Mouse (Mus musculus): ENCODE measurements around the gene Thap7. TPM values are rescaled to one million over a fixed set of nuclear protein-coding genes. Genes with fewer than 3 reads are reported as not detected.
"Not testable (repeated sequence)": the region's sequence is repeated elsewhere in the genome, so short reads cannot be mapped to it uniquely, and the experiment has no call there.

Thap7 gene
- polyA plus RNA-seq, 1 experiment from 2014 or later: 69.5 TPM

DNA sequence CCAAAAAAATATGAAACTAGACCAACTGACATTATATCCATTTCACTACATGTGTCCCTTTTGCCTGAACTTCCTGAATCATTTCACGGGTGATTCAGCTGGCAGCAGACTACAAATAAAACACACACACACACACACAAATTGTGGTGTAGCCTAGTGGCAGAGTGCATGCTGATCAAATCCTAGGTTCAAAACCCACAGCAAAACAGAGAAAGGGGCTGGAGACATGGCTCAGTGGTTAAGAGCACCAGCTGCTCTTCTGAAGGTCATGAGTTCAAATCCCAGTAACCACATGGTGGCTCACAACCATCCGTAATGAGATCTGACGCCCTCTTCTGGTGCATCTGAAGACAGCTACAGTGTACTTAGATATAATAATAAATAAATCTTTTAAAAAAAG lies 22.9 kb downstream of the Thap7 start:
- Histone ChIP-seq H3K4me3 (replicated peaks) (peak overlapping the region; percentile 83), H3K4me2 (replicated peaks) (peak overlapping the region; percentile 78), H3K9ac (peak overlapping the region; percentile 82; the same call in 1 of the 2 replicates), H3K36me3 (peaks cover 20% of the 10 kb centered on the region), H3K4me1 (peaks cover 14% of the 10 kb centered on the region), H3K27ac (replicated peaks) (peak overlapping the region; percentile 96)
- 24% methylated on average over 3 of the region's 3 CpGs for WGBS
- not testable (repeated sequence) for H3K9me3 ChIP-seq (replicated peaks); ATAC-seq (ENCODE audit: insufficient number of reproducible peaks, low FRiP score, low TSS enrichment, low read depth); H3K27me3 ChIP-seq

- Histone ChIP-seq H3K4me3 (replicated peaks) (no peak overlapping the region), H3K27ac (replicated peaks) (no peak overlapping the region), H3K4me1 (peaks cover 14% of the 10 kb centered on the region), H3K9ac (no peak overlapping the region), H3K9me3 (replicated peaks) (no peaks in the 10 kb centered on the region), H3K4me2 (replicated peaks) (no peak overlapping the region), H3K36me3 (peaks cover 11% of the 10 kb centered on the region; the same call in 1 of the 2 replicates), H3K27me3 (no peaks in the 10 kb centered on the region)
- WGBS: 68% methylated on average over 5 of the region's 5 CpGs
- ATAC-seq (ENCODE audit: insufficient number of reproducible peaks, low FRiP score, low TSS enrichment, low read depth): no peak
These were observed 23.9 kb downstream of the Thap7 start for GRCm38 (mm10) chr16:17507018-17507552.

- H3K4me3 ChIP-seq (replicated peaks): no peak overlapping the region
- no peaks in the 10 kb centered on the region for H3K27me3 ChIP-seq
- H3K36me3 ChIP-seq: no peaks in the 10 kb centered on the region
- 77% methylated on average over 4 of the region's 4 CpGs for WGBS
- H3K4me2 ChIP-seq (replicated peaks): no peak overlapping the region
- H3K9me3 ChIP-seq (replicated peaks): no peaks in the 10 kb centered on the region
- ATAC-seq (ENCODE audit: insufficient number of reproducible peaks, low FRiP score, low TSS enrichment, low read depth): no peak
- no peak overlapping the region for H3K9ac ChIP-seq
- H3K27ac ChIP-seq (replicated peaks): no peak overlapping the region
- no peaks in the 10 kb centered on the region for H3K4me1 ChIP-seq
These were observed 28.3 kb downstream of the Thap7 start for GRCm38 (mm10) chr16:17502681-17503080.

DNA sequence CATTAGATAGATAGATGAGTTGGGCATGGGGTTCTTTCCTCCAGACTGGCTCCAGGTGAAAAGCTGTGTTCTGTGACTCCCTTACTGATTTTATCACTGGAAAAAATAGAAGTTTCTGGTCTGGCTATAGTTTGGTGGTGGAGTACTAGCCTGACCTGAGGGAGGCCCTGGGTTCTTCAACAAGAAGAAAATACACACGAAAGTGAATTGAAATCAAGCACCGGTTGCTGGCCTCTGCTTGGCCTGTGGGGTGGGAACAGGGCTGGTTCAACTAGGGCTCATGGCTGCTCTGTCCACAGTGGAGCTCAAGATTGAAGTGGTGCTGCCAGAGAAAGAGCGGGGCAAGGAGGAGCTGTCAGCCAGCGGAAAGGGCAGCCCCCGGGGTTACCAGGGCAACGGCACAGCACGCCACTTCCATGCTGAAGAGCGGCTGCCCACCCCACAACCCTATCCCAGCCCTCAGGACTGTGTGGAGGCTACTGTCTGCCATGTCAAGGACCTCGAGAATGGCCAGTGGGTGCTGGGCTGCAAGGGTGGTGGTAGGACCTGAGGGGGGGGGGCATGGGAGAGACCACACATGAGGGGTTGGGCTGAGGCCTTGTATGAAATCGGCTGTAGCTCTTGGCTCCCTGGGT lies 31.6 kb downstream of the Thap7 start:
- WGBS: 41% methylated on average over 10 of the region's 10 CpGs
- peaks cover 9% of the 10 kb centered on the region for H3K4me1 ChIP-seq
- H3K36me3 ChIP-seq: no peaks in the 10 kb centered on the region
- ATAC-seq (ENCODE audit: insufficient number of reproducible peaks, low FRiP score, low TSS enrichment, low read depth): no peak
- H3K27ac ChIP-seq (replicated peaks): no peak overlapping the region
- H3K4me3 ChIP-seq (replicated peaks): no peak overlapping the region
- no peak overlapping the region for H3K9ac ChIP-seq
- no peak overlapping the region for H3K4me2 ChIP-seq (replicated peaks)
- H3K27me3 ChIP-seq: no peaks in the 10 kb centered on the region
- no peaks in the 10 kb centered on the region for H3K9me3 ChIP-seq (replicated peaks)

GRCm38 (mm10) chr16:17496499-17497305 lies 34.2 kb downstream of the Thap7 start:
- Histone ChIP-seq H3K4me2 (replicated peaks) (no peak overlapping the region), H3K4me1 (peaks cover 9% of the 10 kb centered on the region), H3K9ac (no peak overlapping the region), H3K27ac (replicated peaks) (0 out of 2 replicates have a peak overlapping the region, but pooled peaks have one; percentile 14), H3K27me3 (no peaks in the 10 kb centered on the region), H3K9me3 (replicated peaks) (no peaks in the 10 kb centered on the region), H3K36me3 (no peaks in the 10 kb centered on the region), H3K4me3 (replicated peaks) (no peak overlapping the region)
- no peak for ATAC-seq (ENCODE audit: insufficient number of reproducible peaks, low FRiP score, low TSS enrichment, low read depth)
- WGBS: 28% methylated on average over 2 of the region's 2 CpGs

GRCm38 (mm10) chr16:17491896-17492561 lies 38.9 kb downstream of the Thap7 start:
- Histone ChIP-seq H3K36me3 (peaks cover 6% of the 10 kb centered on the region; the same call in 1 of the 2 replicates), H3K9ac (no peak overlapping the region), H3K4me3 (replicated peaks) (no peak overlapping the region), H3K9me3 (replicated peaks) (no peaks in the 10 kb centered on the region), H3K4me2 (replicated peaks) (no peak overlapping the region), H3K27me3 (peaks cover 9% of the 10 kb centered on the region), H3K4me1 (peaks cover 20% of the 10 kb centered on the region), H3K27ac (replicated peaks) (no peak overlapping the region)
- no peak for ATAC-seq (ENCODE audit: insufficient number of reproducible peaks, low FRiP score, low TSS enrichment, low read depth)
- 71% methylated on average over 5 of the region's 5 CpGs for WGBS

GRCm38 (mm10) chr16:17491154-17491553 lies 39.8 kb downstream of the Thap7 start:
- Histone ChIP-seq H3K4me2 (replicated peaks) (no peak overlapping the region), H3K27me3 (peaks cover 9% of the 10 kb centered on the region), H3K36me3 (peaks cover 11% of the 10 kb centered on the region), H3K9ac (no peak overlapping the region), H3K4me3 (replicated peaks) (no peak overlapping the region), H3K9me3 (replicated peaks) (no peaks in the 10 kb centered on the region), H3K27ac (replicated peaks) (no peak overlapping the region), H3K4me1 (peaks cover 12% of the 10 kb centered on the region)
- whole genome bisulfite sequencing: 92% methylated on average over 5 of the region's 5 CpGs
- ATAC-seq (ENCODE audit: insufficient number of reproducible peaks, low FRiP score, low TSS enrichment, low read depth): no peak

DNA sequence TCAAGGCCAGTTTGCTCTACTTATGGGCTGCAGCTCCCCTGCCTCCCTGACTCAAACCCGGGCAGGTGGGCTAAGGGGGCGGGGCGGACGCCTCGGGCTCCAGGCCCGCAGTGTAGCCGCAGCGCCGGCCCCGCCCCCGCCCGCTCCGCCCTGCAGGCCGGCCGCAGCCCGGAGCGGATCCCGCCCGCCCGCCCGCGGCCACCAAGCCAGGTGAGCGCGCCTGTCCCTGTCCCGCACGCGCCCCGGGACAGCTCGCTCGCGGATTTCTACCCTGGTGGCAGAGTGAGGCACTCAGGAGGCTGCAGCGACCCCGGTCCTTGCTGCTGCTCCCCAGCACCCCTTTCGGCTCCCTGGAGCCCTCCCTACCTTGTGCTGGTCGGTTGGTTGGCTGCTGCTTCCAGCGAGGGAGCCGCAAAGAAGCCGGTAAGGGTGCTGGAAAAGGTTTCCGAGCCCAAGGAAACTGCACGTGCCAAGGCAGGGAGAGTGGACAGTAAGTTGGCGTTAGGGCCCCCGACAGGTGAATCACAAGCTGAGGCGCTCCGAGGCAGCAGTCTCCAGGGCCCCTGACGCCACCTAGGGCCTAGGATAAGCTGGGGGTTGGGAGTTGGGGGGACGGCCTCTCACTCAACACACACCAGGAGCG lies 41.3 kb downstream of the Thap7 start, which contains the start of gene Aifm3:
Gene Aifm3, plus strand, starts transcription at position 143 of the 643 bp plus-strand sequence.
- WGBS: 1% methylated on average over 47 of the region's 47 CpGs
- Histone ChIP-seq H3K4me2 (replicated peaks) (peak within 1 kb of the TSS; percentile 80), H3K27me3 (peaks cover 9% of the 10 kb centered on the region), H3K4me3 (replicated peaks) (peak within 1 kb of the TSS; percentile 44), H3K36me3 (peaks cover 22% of the 10 kb centered on the region), H3K9me3 (replicated peaks) (no peaks in the 10 kb centered on the region), H3K4me1 (peaks cover 11% of the 10 kb centered on the region), H3K9ac (peak within 1 kb of the TSS; percentile 24; the same call in 1 of the 2 replicates), H3K27ac (replicated peaks) (no peak within 1 kb of the TSS)
- ATAC-seq (ENCODE audit: insufficient number of reproducible peaks, low FRiP score, low TSS enrichment, low read depth): peak; percentile 40; the same call in 1 of the 2 replicates

- H3K27ac ChIP-seq (replicated peaks): no peak overlapping the region
- ATAC-seq (ENCODE audit: insufficient number of reproducible peaks, low FRiP score, low TSS enrichment, low read depth): no peak
- peak overlapping the region; percentile 80 for H3K4me2 ChIP-seq (replicated peaks)
- peaks cover 9% of the 10 kb centered on the region for H3K27me3 ChIP-seq
- H3K36me3 ChIP-seq: peaks cover 31% of the 10 kb centered on the region
- 43% methylated on average over 14 of the region's 14 CpGs for WGBS
- H3K9ac ChIP-seq: no peak overlapping the region
- H3K4me1 ChIP-seq: peaks cover 11% of the 10 kb centered on the region
- peak overlapping the region; percentile 44 for H3K4me3 ChIP-seq (replicated peaks)
- H3K9me3 ChIP-seq (replicated peaks): no peaks in the 10 kb centered on the region
These were observed 42.2 kb downstream of the Thap7 start for GRCm38 (mm10) chr16:17488478-17489468.

GRCm38 (mm10) chr16:17486505-17486904 lies 44.4 kb downstream of the Thap7 start:
- Histone ChIP-seq H3K27ac (replicated peaks) (no peak overlapping the region), H3K4me2 (replicated peaks) (no peak overlapping the region), H3K9ac (no peak overlapping the region), H3K36me3 (peaks cover 51% of the 10 kb centered on the region), H3K27me3 (peaks cover 9% of the 10 kb centered on the region), H3K4me1 (peaks cover 11% of the 10 kb centered on the region), H3K4me3 (replicated peaks) (no peak overlapping the region), H3K9me3 (replicated peaks) (no peaks in the 10 kb centered on the region)
- no peak for ATAC-seq (ENCODE audit: insufficient number of reproducible peaks, low FRiP score, low TSS enrichment, low read depth)
- 30% methylated on average over 3 of the region's 3 CpGs for WGBS
